Mouse (Mus musculus): ENCODE measurements around the gene Hs3st6.
"Not testable (repeated sequence)": the region's sequence is repeated elsewhere in the genome, so short reads cannot be mapped to it uniquely, and the experiment has no call there.

Hs3st6 gene

DNA sequence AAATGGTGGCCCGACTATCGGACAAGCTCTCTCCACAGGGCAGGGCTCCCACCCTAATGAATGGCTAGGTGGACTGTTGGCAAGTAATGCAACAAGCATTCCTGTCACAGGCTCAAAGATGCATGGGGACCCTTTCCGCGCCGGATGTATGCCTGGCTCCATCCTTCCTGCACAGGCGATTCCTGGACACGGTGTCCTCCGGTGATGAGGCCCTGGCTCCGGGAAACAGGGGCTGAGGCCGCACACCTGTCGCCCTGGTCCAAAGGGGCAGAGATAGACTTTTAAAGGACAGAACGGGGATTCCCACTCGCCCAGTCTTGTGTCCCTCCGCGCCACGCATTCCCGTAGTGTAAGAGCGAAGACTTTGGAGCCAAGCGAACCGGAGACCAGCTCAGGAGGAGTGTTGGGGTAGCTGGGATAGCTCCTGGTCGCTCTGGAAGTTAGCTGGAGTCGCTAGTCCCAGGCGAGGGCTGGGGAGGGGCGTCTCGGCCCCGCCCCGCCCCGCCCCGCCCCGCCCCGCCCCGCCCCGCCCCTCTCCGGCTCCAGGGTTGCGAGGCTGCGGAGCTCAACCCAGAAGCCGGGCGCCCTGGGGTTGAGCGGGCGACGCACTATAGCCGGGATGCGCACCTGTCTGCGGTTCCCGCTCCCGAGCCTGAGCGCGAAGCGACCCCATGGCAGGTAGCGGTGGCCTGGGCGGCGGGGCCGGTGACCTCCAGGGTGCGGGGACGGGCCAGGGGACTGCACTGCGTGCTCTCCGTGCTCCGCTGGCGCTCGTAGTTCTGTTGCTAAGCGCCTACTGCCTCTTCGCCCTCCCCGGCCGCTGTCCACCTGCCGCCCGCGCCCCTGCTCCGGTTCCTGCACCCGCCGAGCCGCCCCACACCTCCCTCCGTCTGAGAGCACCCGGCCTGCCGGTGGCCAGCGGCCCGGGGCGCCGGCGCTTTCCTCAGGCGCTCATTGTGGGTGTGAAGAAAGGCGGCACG, at the start of gene Hs3st6:
Gene Hs3st6, plus strand, starts transcription at position 574 of the 980 bp plus-strand sequence.
- DNase-seq (ENCODE audit: low read depth, low spot score): no peak

DNA sequence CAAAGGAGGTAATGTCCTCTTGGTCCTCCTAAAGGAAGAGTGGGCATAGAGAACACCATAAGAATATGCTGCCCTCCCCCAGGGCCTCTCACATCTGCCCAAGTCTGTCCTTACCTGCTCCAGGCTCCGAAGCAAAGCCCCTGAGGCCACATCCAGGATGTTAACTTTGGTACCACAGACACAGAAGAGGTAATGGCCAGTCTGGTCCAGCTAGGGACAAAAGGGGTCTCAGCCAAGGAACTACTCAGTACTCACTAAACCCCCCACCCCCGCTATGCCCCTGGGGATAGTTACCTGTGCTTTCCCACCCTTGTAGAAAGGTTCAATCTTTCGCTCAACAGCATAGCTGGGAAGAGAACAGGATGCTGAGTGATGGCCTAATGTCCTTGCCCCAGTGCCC, 47.0 kb upstream of the Hs3st6 start:
- DNase-seq (ENCODE audit: low read depth, low spot score): no peak

DNA sequence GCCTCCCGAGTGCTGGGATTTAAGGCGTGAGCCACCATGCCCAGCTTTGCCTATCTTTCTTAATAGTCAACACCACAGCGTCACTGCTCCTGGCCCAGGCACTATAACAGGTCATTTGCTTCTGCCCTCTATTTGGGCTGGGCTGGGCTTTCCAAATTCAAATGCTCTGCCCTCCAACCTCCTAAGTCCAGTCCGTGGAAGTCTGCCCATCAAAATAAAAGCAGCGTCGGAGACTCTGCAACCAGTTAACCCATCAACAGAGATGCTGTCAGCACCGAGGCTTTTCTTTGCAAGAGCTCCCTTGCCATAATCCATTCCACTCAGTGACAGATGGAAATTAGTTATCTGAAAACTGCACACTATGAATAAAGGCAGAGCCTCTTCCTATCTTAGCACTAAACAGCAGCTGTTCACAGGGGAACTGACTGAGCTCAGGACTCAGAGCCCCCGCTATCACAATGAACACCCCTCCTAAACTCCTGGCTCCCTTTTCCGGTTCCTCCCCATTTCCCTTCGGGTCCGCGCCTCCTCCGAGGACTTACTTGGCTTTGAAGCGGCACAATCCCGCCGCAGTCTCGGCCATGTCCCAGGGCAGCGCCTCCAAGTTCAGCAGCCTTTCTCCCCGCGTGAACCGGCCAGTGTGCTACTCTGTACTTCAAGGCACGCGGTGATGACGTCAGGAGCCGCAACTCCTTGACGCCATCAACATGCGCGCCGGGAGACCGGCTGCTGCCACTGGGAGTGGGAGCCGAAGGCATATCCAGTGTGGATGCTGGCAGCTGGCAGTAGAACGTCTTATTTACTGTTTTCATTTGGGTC, 45.6 kb upstream of the Hs3st6 start, which contains the start of gene Tbl3:
Gene Tbl3, minus strand, starts transcription at position 679 of the 819 bp plus-strand sequence.
- DNase-seq (ENCODE audit: low read depth, low spot score): peak; percentile 86

DNA sequence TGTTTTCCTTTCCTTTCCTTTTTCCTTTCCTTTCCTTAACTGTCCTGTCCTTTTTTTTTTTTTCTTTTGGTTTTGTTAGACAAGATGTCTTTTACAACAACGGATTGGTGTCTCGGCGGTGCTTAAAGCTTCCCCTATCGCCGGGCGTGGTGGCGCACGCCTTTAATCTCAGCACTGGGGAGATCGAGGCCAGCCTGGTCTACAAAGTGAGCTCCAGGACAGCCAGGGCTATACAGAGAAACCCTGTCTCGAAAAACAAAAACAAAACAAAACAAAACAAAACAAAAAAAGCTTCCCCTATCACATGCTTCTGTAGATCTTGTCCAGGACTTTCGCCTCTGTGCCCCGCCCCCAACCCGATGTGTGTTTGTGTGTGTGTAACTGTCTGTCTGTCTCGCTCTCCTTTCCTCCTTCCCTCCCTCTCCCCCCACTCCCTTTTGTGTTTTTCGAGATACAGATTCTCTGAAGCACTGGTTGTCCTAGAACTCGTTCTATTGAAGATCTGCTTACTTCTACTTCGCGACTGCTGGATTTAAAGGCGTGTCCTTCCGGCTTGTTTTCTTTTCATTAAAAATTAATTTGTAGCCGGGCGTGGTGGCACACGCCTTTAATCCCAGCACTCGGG, 44.9 kb upstream of the Hs3st6 start:
- DNase-seq (ENCODE audit: low read depth, low spot score): no peak

DNA sequence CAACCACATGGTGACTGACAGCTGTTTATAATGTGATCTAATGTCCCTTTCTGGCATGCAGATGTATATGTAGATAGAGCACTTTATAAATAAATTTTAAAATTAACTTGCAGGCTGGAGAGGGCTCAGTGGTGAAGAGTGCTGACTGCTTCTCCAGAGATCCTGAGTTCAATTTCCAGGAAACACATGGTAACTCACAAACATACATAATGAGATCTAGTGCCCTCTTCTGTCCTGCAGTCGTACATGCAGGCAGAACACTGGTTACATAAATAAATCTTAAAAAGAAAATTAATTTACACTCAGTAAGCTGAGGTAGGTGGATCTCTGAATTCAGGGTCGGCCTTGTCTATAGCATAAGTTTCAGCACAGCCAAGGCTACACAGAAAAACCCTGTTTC, 44.1 kb upstream of the Hs3st6 start:
- peak; percentile 41 for DNase-seq (ENCODE audit: low read depth, low spot score)

DNA sequence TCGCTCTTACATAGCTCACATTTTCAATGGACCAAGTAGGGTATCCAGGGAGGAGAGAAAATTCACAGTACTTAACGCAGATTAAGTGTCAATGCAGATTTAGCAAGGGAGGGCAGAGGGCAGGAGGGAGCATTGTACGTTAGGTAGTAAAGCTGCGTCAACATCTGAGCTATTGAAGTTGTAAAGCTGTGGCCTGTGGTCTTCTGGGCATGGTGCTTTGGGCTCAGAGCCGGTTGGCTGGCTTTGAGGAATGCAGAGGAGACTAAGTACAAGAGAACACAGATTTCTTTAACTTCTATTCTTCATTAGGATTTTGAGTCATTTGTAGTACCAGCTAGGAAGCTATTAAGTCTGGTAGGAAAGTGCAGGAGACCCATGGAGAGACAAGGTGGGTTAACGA, 37.2 kb upstream of the Hs3st6 start:
- no peak for DNase-seq (ENCODE audit: low read depth, low spot score)

DNA sequence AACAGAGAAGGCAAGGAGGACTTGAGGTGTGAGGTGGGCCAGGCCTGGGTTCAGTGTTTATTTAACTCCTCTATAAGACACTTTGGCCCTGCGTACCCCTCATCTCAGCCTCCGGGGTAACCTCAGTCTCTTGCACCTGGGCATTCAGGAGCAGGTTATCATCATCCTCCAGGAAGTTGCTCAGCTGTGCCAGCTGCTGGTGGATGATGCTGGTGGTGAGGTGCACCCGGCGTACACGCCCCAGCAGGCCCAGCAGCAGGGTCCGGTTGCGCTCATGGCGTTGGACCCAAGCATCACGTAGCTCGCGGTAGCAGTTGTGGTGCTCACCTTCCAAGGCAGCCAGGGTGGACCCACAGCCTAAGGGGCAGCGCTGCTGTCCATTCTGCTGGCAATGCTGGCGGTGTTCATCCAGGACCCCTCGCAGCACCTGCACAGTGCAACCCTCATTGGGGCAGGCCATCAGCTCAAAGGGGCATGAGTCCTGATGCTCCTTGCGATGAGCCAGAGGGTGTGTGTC, 36.6 kb upstream of the Hs3st6 start:
- no peak for DNase-seq (ENCODE audit: low read depth, low spot score)

DNA sequence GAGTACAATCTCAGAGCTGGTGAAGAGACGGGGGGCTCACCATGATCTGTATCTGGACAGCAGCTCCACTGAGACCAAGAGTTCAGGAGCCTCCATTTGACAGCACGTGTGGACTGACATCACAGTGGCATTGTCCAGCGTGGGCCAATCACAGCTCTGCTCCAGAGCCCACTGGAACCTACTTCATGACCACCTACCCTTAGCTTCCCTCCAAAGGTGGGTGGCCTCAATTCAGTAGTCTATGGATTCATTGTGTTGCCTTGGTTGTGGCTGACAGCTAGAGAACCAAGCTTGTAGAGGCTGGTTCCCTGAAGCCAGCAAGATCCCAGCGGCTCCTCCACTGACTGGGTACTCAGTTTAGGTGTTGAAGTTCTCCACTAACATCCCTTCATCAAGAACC, 34.8 kb upstream of the Hs3st6 start, which contains the start of the genes Rnf151 and Rps2:
Gene Rnf151, minus strand, starts transcription at position 121 of the 400 bp plus-strand sequence.
Gene Rps2, plus strand, starts transcription at position 174 of the 400 bp plus-strand sequence.
- DNase-seq (ENCODE audit: low read depth, low spot score): no peak

DNA sequence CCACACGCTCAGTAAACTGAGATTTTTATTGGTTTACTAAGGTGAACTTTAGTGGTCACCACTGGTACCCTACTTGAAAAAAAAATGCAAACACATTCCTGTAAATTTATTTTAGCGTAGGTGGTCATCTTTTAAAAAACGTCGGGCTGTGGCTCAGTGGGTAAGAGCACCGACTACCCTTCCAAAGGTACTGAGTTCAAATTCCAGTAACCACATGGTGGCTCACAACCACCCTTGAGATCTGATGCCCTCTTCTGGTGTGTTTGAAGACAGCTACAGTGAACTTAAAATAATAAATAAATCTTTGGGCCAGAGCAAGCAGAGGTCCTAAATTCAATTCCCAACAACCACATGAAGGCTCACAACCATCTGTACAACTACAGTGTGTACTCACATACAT, 33.9 kb upstream of the Hs3st6 start:
- DNase-seq (ENCODE audit: low read depth, low spot score): not testable (repeated sequence)

DNA sequence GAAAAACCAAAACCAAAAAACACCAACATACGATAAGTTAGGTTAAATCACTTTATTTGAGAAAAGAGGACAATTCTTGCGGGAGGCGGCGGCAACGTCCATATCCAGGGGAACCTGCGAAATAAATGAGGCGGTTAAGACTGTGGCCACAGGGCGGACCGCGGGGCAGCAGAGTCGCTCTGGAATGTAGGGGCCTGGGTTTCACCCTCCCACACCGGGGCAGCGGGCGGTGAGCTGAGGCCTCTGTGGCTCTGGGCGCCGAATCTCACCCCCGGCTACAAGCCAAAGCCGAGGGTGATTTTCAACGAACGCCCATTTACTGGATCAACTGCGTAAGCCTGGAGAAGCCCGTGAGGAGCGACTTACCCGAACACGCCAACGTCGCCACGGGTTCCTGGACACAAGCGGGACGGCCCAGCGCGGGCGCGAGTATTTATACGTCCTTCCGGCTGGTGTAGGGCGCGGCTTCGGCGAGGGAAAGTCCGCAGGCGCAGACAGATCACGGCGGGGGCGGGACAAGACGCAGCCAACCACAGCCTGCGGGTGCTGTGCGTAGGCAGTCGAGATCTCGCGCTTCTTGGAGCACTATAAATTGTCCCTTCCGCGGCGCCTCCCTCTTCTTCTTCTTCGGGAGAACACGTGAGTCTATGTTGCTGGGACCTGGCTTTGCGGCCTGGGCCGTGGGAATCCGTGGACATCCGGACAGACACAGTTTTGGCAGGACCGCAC, 33.1 kb upstream of the Hs3st6 start:
- DNase-seq (ENCODE audit: low read depth, low spot score): peak; percentile 94

DNA sequence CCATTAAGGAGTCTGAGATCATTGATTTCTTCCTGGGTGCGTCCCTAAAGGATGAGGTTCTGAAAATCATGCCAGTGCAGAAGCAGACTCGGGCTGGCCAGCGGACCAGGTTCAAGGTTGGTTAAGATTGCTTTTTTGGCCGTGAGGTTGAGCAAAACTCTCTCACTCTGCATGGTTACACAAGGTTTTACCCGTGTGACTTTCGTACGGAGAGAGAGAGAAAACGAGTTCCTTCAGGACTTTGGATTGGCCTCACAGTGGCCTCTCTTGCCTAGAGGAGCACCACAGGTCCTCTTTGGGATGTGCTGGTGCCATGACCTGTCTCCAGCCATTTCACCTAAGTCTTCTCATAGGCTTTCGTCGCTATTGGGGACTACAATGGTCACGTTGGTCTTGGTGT, 32.2 kb upstream of the Hs3st6 start:
- DNase-seq (ENCODE audit: low read depth, low spot score): not testable (repeated sequence)

DNA sequence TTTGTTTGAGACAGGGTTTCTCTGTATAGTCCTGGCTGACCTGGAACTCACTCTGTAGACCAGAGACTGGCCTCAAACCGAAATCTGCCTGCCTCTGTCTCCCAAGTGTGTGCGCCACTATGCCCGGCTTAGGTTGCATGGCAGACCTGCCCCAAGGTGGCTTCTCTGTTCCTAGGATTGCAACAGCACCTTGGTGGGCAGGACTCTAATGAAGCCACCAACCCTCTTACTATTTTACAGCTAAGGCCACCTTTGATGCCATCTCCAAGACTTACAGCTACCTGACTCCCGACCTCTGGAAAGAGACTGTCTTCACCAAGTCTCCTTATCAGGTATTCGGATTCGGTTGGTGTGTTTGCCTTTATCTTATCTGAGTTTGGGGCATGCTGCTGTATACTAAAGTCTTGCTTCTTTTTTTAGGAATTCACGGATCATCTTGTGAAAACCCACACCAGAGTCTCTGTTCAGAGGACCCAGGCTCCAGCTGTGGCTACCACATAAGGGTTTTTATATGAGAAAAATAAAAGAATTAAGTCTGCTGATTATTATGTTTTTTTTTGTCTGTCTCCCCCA, 31.3 kb upstream of the Hs3st6 start:
- DNase-seq (ENCODE audit: low read depth, low spot score): not testable (repeated sequence)

DNA sequence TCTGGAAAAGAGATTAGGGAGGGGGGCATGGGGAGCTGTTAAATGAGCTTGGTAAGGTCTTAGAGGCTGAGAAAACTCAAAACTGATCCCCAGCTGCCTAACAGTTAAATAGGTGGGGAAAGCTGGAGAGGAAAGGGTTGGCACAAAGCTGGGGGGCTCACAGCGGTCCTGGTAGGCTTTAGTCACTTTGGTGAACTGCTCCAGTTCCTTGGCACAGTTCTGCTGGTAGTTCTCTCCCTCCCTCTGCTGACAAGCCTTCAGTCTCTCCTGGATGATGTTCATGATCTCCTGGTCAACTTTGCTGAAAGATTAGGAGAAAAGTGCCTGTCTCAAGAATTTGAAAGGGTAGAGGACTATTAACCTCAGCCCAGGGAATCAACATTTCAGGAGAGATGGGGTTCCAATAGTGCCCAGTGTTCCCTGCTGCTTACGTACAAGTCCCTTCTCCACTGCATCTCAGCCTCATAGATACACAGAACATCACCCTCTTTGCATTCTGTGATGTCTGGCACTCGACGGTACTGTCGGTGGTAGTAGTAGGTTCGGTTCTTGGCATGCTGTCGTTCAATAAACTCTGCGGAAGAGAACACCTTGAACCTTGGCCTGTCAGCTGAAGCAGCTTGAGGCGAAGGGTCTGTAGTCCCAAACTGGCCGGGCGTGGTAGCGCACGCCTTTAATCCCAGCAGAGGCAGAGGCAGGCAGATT, 30.4 kb upstream of the Hs3st6 start:
- DNase-seq (ENCODE audit: low read depth, low spot score): no peak

DNA sequence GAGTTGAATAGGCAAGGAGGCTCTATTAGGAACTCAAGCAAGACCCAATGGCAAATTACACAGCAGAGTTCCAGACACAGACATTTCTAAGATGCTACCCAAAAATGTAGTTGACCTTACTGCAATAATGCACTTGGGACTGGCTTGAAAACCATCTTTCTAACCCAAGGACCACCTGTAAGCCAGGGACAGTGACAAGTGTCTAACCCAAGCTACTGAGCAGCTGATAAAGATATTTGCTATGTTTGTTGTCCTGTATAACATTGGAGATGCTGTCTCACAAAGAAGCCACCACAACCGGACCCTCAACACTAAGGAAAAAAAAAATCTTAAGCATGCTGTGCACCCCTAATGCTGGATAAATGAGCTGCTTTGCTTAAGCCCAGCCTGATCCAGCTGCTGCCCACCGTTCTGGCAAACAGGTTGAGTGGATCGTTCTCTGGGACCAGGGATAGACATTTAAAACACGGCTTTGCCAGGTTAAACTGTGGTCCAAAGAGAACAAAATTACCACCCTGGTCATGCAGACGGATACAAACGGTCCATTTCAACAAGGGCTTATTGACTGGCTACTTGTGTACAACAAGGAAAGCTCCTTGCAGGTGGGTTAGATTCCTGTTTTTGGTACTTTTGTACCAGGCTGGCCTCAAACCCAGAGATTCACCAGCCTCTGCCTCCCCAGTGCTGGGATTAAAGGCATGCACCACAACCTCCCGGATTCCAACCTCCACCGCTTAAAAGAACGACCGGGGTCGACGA, 29.5 kb upstream of the Hs3st6 start:
- DNase-seq (ENCODE audit: low read depth, low spot score): no peak

DNA sequence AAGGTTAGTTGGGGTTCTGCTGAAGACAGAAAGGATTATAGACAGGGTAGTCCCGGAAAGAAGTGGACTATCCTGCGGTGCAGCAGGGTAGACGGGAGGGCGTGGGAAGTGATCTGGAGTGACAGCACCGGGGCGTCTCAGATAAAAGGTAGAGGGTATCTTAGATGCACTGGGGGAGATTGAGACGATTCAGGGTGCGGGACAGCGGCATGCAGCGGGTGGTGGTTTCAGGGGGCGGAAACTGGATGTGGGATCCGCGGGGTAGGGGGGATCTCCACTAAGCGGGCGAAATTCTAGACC, 29.0 kb upstream of the Hs3st6 start:
- peak; percentile 48 for DNase-seq (ENCODE audit: low read depth, low spot score)

DNA sequence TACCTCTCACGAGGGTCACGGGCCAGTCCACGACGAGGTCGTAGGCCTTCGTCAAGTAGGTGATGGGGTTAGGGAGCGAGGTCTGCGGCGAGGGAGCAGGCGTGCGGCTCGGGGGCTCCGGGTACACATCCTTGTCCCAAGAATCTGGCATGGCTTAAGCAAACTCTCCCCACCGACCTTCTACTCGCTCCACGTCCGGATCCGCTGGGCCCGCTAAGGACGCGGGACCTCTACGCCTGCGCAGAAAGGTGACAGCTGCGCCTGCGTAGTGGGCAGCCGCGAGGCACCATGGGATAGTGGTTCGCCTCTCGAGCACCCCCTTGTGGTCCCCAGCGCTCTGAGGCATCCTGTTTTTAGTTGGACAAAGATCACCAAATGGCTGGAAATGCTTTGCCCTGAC, 28.6 kb upstream of the Hs3st6 start, which contains the start of gene Ndufb10:
Gene Ndufb10, minus strand, starts transcription at position 295 of the 400 bp plus-strand sequence.
- peak; percentile 92 for DNase-seq (ENCODE audit: low read depth, low spot score)

DNA sequence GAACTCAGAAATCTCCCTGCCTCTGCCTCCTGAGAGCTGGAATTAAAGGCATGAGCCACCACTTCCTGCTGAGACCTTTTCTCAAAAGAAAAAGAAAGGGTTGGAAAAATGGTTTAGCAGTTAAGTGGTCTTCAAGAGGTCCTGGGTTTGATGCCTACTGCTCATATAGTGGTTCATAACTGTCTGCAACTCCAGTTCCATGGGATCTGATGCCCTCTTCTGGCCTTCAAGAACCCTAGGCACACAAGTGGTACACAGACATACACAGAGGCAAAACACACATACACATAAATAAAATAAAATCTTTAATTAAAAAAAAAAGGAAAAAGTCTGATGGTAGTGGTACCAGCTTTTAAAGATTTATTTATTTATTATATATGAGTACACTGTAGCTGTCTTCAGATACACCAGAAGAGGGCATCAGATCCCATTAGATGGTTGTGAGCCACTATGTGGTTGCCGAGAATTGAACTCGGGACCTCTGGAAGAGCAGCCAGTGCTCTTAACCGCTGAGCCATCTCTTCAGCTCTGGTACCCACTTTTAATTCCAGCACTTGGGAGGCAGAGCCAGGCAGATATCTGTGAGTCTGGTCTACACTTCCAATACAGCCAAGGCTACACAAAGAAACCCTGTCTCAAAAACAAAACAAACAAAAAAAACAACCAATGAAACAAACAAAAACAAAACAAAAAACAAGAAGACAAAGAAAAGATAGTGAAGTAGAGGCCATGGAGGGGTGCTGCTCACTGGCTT, 27.0 kb upstream of the Hs3st6 start:
- DNase-seq (ENCODE audit: low read depth, low spot score): no peak

DNA sequence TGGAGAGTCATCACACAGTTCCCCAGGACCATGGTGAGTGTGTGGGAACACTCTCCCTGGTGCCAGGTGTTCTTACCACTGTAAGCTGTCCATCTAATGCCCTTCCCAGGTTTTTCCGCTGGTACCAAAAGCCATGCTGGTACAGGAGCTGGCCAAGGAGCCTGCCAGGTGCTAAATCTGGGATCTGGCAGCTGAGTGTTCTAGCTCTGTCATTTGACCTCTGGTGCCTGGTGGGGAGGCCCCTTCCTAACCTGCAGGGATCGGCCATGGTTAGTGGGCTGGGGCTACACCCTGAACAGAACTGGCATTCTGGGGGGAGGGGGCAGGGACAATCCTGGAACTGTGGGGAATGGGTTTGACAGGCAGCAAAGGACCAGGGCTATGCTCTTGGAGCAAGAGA, 25.2 kb upstream of the Hs3st6 start, which contains the start of gene Rpl3l:
Gene Rpl3l, plus strand, starts transcription at position 203 of the 400 bp plus-strand sequence.
- no peak for DNase-seq (ENCODE audit: low read depth, low spot score)
